Mouse (Mus musculus): ENCODE results near the gene Tspan5.

DNA sequence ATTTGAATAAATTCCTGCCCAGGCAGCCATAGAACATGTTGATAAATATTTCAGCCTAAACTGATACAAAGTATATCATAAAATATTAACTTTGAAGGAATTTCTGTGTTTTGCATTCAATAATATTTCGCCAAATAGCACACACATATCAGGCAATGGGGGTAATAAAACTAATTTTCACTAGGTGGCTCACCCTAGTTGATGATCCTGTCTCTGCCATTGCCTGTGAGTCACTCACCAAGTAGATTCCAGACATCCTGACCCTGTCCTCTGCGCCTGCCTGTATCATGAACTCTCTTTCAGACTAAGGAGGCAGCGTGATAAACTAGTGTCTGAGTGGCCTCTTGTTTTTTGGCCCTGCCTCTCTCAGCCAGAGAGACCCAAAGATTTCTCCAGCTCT, 105.8 kb downstream of the Tspan5 start:
- TF ChIP-seq CTCF (IDR thresholded peaks at IDR 0.05; ENCODE audit: low read depth) (no peak), EP300 (IDR thresholded peaks at IDR 0.05; ENCODE audit: low read depth) (no peak)
